19 mouse cellular contexts compared by ENCODE assay signal in genomic region chr11:110460480-110460879, GRCm38 (mm10).
"Had no signal": no experiment of that assay in that cellular context is flagged by ENCODE, and none has a peak within 500 bp of the region (broad histone marks: within the 10 kb centered on the region; RNA-seq: fewer than 3 reads in every experiment).

No protein-coding gene starts in this region.

- H3K4me3 ChIP-seq: limb, embryonic 10.5 days; limb, embryonic 13.5 days; midbrain, embryonic 12.5 days; midbrain, embryonic 15.5 days; neural tube, embryonic 12.5 days; neural tube, embryonic 15.5 days had no signal

- H3K36me3 ChIP-seq: limb, embryonic 10.5 days; limb, embryonic 13.5 days; midbrain, embryonic 12.5 days; midbrain, embryonic 15.5 days; neural tube, embryonic 12.5 days; neural tube, embryonic 15.5 days had no signal

- ATAC-seq: lung, postnatal 0 days; midbrain, embryonic 15.5 days had no signal

- H3K27ac ChIP-seq: limb, embryonic 10.5 days; limb, embryonic 13.5 days; macrophage; midbrain, embryonic 12.5 days; midbrain, embryonic 15.5 days; neural tube, embryonic 12.5 days; neural tube, embryonic 15.5 days; stomach, postnatal 0 days had no signal

- H3K27me3 ChIP-seq: limb, embryonic 13.5 days; midbrain, embryonic 12.5 days; midbrain, embryonic 15.5 days; neural tube, embryonic 12.5 days; neural tube, embryonic 15.5 days had no signal

- H3K9ac ChIP-seq: limb, embryonic 13.5 days; lung, embryonic 14.5 days; midbrain, embryonic 12.5 days; midbrain, embryonic 15.5 days; neural tube, embryonic 12.5 days; neural tube, embryonic 15.5 days had no signal

- DNase-seq: kidney, adult 11 months; kidney, adult 8-10 months; kidney, postnatal 14 days; kidney, postnatal 4 days; layer of hippocampus, adult 9-11 months; lung, embryonic 14.5 days; retina, postnatal 1 day; thymus, adult 2 months; thymus, postnatal 14 days; thymus, postnatal 4 days had no signal

- H3K9me3 ChIP-seq: limb, embryonic 10.5 days; limb, embryonic 13.5 days; midbrain, embryonic 12.5 days; midbrain, embryonic 15.5 days; neural tube, embryonic 12.5 days; neural tube, embryonic 15.5 days had no signal

- H3K4me2 ChIP-seq: limb, embryonic 13.5 days; lung, embryonic 14.5 days; midbrain, embryonic 12.5 days; midbrain, embryonic 15.5 days; neural tube, embryonic 15.5 days had no signal
